Mouse (Mus musculus) cerebellum, adult 2 months (tissue): Measurements from ENCODE around the gene Tex52.

Source experiments
- CTCF ChIP-seq: fragments of 200-500 bp; IDR thresholded peaks from 2 replicates; pipeline ENCODE4 v1.5.1; 2011; ENCODE audit warnings: low read depth, mild to moderate bottlenecking, control low read depth, low read length, moderate library complexity, borderline replicate concordance; ENCODE audit not compliant: insufficient read depth
- POLR2A ChIP-seq: fragments of 200-500 bp; IDR thresholded peaks from 2 replicates; pipeline ENCODE4 v1.6.1; 2011; ENCODE audit warnings: low read length, control low read depth, borderline replicate concordance; ENCODE audit not compliant: insufficient read depth

DNA sequence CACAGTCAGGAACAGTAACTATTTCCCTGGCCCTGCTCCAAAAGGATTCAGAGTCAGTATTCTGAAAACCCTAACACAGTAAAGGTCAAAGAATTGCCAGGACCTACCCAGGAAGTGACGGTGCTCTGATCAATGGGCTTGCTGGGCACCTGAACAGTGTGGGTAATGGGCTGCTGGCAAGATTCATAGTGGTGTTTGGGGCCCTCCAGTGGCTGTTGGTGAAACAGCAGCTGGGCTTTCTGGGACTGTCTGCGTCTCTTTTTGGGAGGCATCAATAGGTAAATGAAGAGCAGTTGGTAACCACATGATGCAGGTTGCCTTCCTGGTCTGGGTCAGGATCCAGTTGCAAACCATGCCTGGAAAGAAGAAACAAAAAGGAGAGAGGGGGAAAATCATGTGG lies 16.3 kb upstream of the Tex52 start:
- TF ChIP-seq POLR2A = no peak
- peak; percentile 82 for TF ChIP-seq CTCF
